ENCODE assay signal across 8 mouse cellular contexts in the genomic region with DNA sequence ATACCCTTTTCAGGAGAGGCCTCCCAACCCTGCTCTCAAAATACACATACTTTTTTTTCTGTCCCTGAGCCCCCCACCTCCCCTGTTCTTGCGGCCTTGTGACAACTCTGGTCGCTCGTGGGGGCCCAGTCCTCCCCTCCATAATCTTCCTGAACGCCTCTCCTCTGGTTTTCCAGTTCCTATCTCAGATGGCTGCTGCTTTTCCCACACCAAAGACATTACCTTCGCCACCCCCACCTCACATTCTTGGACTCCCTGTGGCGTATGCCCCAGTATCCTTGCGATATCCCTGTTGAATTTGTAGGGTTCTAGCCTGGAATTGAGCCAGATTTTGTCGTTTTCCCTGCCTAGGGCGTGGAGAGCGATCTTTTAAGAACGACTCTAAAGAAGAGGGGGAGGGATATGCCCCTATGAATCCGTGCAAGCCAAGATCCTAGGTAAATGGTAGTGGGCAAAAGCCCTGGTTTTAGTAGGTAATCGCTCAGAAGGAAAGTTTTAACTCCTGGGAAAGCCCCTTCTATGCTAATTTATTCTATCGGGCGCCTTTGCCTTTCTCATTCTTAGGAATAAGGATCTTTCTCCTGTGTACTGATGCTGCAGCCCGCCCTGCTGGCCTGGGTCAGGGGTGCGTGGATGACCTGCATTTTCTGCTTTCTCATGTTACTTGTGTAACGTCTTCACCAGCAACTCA. TPM values are rescaled to one million over a fixed set of nuclear protein-coding genes. Genes with fewer than 3 reads are reported as not detected.
DNase-seq lines count a peak whose midpoint lies in the region; ATAC-seq and TF ChIP-seq lines count a peak whose summit lies in the region.

No protein-coding gene starts in this region.

- no peak for ATAC-seq in limb, embryonic 12.5 days (ENCODE audit: insufficient number of reproducible peaks, insufficient read depth, low FRiP score, low TSS enrichment, low read depth)
- ATAC-seq in midbrain, embryonic 15.5 days (replicated peaks) = no peak
- no peak for ATAC-seq in stomach, embryonic 16.5 days (ENCODE audit: insufficient read depth, low FRiP score)

- H3K4me1 ChIP-seq in limb, embryonic 12.5 days (replicated peaks) = peaks cover 43% of the 10 kb centered on the region
- peaks cover 59% of the 10 kb centered on the region for H3K4me1 ChIP-seq in midbrain, embryonic 15.5 days
- peaks cover 32% of the 10 kb centered on the region for H3K4me1 ChIP-seq in stomach, embryonic 16.5 days (ENCODE audit: control insufficient read depth, insufficient read depth, low read length)

- DNase-seq in layer of hippocampus, adult 2 months (ENCODE audit: low spot score in 2 of 2) = peak; percentile 20 to 33
- no peak for DNase-seq in layer of hippocampus, adult 9-10 months (ENCODE audit: low spot score)
- peak; percentile 78 for DNase-seq in cerebellum, adult 9-10 months
- peak; percentile 26 to 49 for DNase-seq in frontal cortex, postnatal 14 days (ENCODE audit: low spot score in 2 of 2)
- peak; percentile 62 for DNase-seq in induced T-regulatory cell, adult 2 months (ENCODE audit: low read depth)

- peak overlapping the region; percentile 68 for H3K4me3 ChIP-seq in layer of hippocampus, adult 2 months
- peak overlapping the region; percentile 94 for H3K4me3 ChIP-seq in limb, embryonic 12.5 days (replicated peaks)
- H3K4me3 ChIP-seq in midbrain, embryonic 15.5 days = peak overlapping the region; percentile 94
- H3K4me3 ChIP-seq in stomach, embryonic 16.5 days (replicated peaks; ENCODE audit: low read length) = peak overlapping the region; percentile 98

- peak overlapping the region; percentile 99 for H3K9ac ChIP-seq in limb, embryonic 12.5 days (replicated peaks)
- peak overlapping the region; percentile 98 for H3K9ac ChIP-seq in midbrain, embryonic 15.5 days
- peak overlapping the region; percentile 100 for H3K9ac ChIP-seq in stomach, embryonic 16.5 days (ENCODE audit: low read length)

- H3K4me2 ChIP-seq in limb, embryonic 12.5 days = peak overlapping the region; percentile 91
- peak overlapping the region; percentile 88 for H3K4me2 ChIP-seq in midbrain, embryonic 15.5 days
- peak overlapping the region; percentile 75 for H3K4me2 ChIP-seq in stomach, embryonic 16.5 days (ENCODE audit: low read depth, low read length)

- H3K36me3 ChIP-seq in limb, embryonic 12.5 days = no peaks in the 10 kb centered on the region
- no peaks in the 10 kb centered on the region for H3K36me3 ChIP-seq in midbrain, embryonic 15.5 days (replicated peaks)
- H3K36me3 ChIP-seq in stomach, embryonic 16.5 days (ENCODE audit: control insufficient read depth, insufficient read depth, low read length) = no peaks in the 10 kb centered on the region

- under 1% methylated on average over 18 of the region's 18 CpGs for WGBS in limb, embryonic 12.5 days
- WGBS in midbrain, embryonic 15.5 days = under 1% methylated on average over 18 of the region's 18 CpGs
- WGBS in stomach, embryonic 16.5 days = under 1% methylated on average over 18 of the region's 18 CpGs

- peak; percentile 23 for TF ChIP-seq CTCF in layer of hippocampus, adult 2 months (conservative IDR thresholded peaks at IDR 0.05)

- no peaks in the 10 kb centered on the region for H3K9me3 ChIP-seq in limb, embryonic 12.5 days
- no peaks in the 10 kb centered on the region for H3K9me3 ChIP-seq in midbrain, embryonic 15.5 days
- no peaks in the 10 kb centered on the region for H3K9me3 ChIP-seq in stomach, embryonic 16.5 days (replicated peaks; ENCODE audit: control insufficient read depth, low read length)

- H3K27ac ChIP-seq in layer of hippocampus, adult 2 months = peak overlapping the region; percentile 98
- H3K27ac ChIP-seq in limb, embryonic 12.5 days = peak overlapping the region; percentile 99
- peak overlapping the region; percentile 100 for H3K27ac ChIP-seq in midbrain, embryonic 15.5 days
- peak overlapping the region; percentile 100 for H3K27ac ChIP-seq in stomach, embryonic 16.5 days (ENCODE audit: low read length)

- no peaks in the 10 kb centered on the region for H3K27me3 ChIP-seq in limb, embryonic 12.5 days
- H3K27me3 ChIP-seq in midbrain, embryonic 15.5 days (replicated peaks) = no peaks in the 10 kb centered on the region
- no peaks in the 10 kb centered on the region for H3K27me3 ChIP-seq in stomach, embryonic 16.5 days (ENCODE audit: control insufficient read depth, insufficient read depth, low read length)

RNA-seq across cellular contexts. Expression of a gene that starts 1.0 kb away (rescaled TPM):
- total RNA-seq in layer of hippocampus, adult 2 months (2021) = 100 to 1,000 TPM; 110 to 113 TPM
- 74.4 and 78.2 TPM in 2 replicates for polyA plus RNA-seq in limb, embryonic 12.5 days (2016; fragmentation: Nextera tagmentation; extraction: Ambion mirVana)
- 46.8 and 47.1 TPM in 2 replicates for polyA plus RNA-seq in midbrain, embryonic 15.5 days (2015; fragmentation: Nextera tagmentation; extraction: Ambion mirVana)
- polyA plus RNA-seq in stomach, embryonic 16.5 days (2015; fragmentation: Nextera tagmentation; extraction: Ambion mirVana) = 65.6 and 66.3 TPM in 2 replicates

RNA-seq across cellular contexts. Expression of a gene that starts 32.2 kb away (rescaled TPM):
- 10 to 100 TPM; 38.2 to 40.6 TPM for total RNA-seq in layer of hippocampus, adult 2 months (2021)
- 44.4 and 49.7 TPM in 2 replicates for polyA plus RNA-seq in limb, embryonic 12.5 days (2016; fragmentation: Nextera tagmentation; extraction: Ambion mirVana)
- 54.1 and 56.2 TPM in 2 replicates for polyA plus RNA-seq in midbrain, embryonic 15.5 days (2015; fragmentation: Nextera tagmentation; extraction: Ambion mirVana)
- 49.7 and 51.0 TPM in 2 replicates for polyA plus RNA-seq in stomach, embryonic 16.5 days (2015; fragmentation: Nextera tagmentation; extraction: Ambion mirVana)
